Mouse (Mus musculus) limb, embryonic 14.5 days (tissue): Measurements from ENCODE around the gene Gucy2c. TPM values are rescaled to one million over a fixed set of nuclear protein-coding genes. Genes with fewer than 3 reads are reported as not detected.

Experiments
- ATAC-seq: fragments of 200-750 bp; cut with Nextera tagmentation; 2 replicates; pipeline ENCODE4 v1.8.0; 2017; ENCODE audit warnings: low read depth, moderate number of reproducible peaks, moderate TSS enrichment; ENCODE audit not compliant: low FRiP score
- DNase-seq: peaks from one replicate; pipeline ENCODE4 v3.0.0-alpha.2; 2015; ENCODE audit warnings: low spot score
- H3K27ac ChIP-seq: fragments of 300-500 bp; sonication (generic); replicated peaks from 2 replicates; pipeline ENCODE4 v1.5.1; 2014; ENCODE audit warnings: low read depth, mild to moderate bottlenecking, low read length, moderate library complexity, mixed read lengths
- H3K27me3 ChIP-seq: fragments of 300-500 bp; sonication (generic); 2 replicates; pipeline ENCODE4 v1.6.1; 2014; ENCODE audit warnings: low read length, mixed read lengths; ENCODE audit not compliant: control insufficient read depth, insufficient read depth
- H3K36me3 ChIP-seq: fragments of 300-500 bp; sonication (generic); 2 replicates; pipeline ENCODE4 v1.6.1; 2014; ENCODE audit warnings: mild to moderate bottlenecking, low read length, moderate library complexity, mixed read lengths; ENCODE audit not compliant: control insufficient read depth, insufficient read depth
- H3K4me1 ChIP-seq: fragments of 300-500 bp; sonication (generic); 2 replicates; pipeline ENCODE4 v1.6.1; 2014; ENCODE audit warnings: antibody characterized with exemption, low read length, mixed read lengths; ENCODE audit not compliant: control insufficient read depth, insufficient read depth
- H3K4me2 ChIP-seq: fragments of 300-500 bp; sonication (generic); replicated peaks from 2 replicates; pipeline ENCODE4 v1.6.1; 2014; ENCODE audit warnings: low read depth, mild to moderate bottlenecking, low read length, moderate library complexity; ENCODE audit not compliant: severe bottlenecking
- H3K4me3 ChIP-seq: fragments of 300-500 bp; sonication (generic); replicated peaks from 2 replicates; pipeline ENCODE4 v1.5.1; 2014; ENCODE audit warnings: low read length
- H3K9ac ChIP-seq: fragments of 300-500 bp; sonication (generic); 2 replicates; pipeline ENCODE4 v1.6.1; 2014; ENCODE audit warnings: mild to moderate bottlenecking, low read depth, low read length, moderate library complexity; ENCODE audit not compliant: severe bottlenecking
- H3K9me3 ChIP-seq: fragments of 300-500 bp; sonication (generic); 2 replicates; pipeline ENCODE4 v1.6.1; 2016; ENCODE audit warnings: low read length; ENCODE audit not compliant: control insufficient read depth
- POLR2A ChIP-seq: fragments of 200-500 bp; IDR thresholded peaks from 2 replicates; pipeline ENCODE4 v1.8.0; 2012; ENCODE audit warnings: inconsistent platforms, mild to moderate bottlenecking, moderate library complexity, borderline replicate concordance; ENCODE audit not compliant: insufficient read depth, insufficient read length; ENCODE audit errors: extremely low read depth
- WGBS: fragments of 180-500 bp; shearing (Covaris S2); extraction: QIAGEN DNeasy Blood & Tissue Kit; methylation state at CpG from one replicate; pipeline ENCODE4 v1.1.7; 2014; 5-methylcytosine and 5-hydroxymethylcytosine counted together
- polyA plus RNA-seq, 2 experiments: library from polyadenylated mRNA; depleted of rRNA in 1 of 2; stranded (reverse) in 1 of 2; unstranded in 1 of 2; fragments of >200 nt; fragmentation: Nextera tagmentation in 1 of 2; extraction: Ambion mirVana in 1 of 2; gene quantifications; 2 replicates each; pipeline versions ENCODE4 v1.2.1 to v1.2.3; 2012 to 2014

Gene Gucy2c
- polyA plus RNA-seq, 2 experiments: 0.06 to 0.10 TPM

- no peak for ATAC-seq
- WGBS: 89% methylated on average over 6 of the region's 6 CpGs
- H3K9ac ChIP-seq: no peak overlapping the region
- H3K4me2 ChIP-seq: no peak overlapping the region
- H3K9me3 ChIP-seq: no peaks in the 10 kb centered on the region
- H3K36me3 ChIP-seq: no peaks in the 10 kb centered on the region
- H3K4me1 ChIP-seq: no peaks in the 10 kb centered on the region
- H3K4me3 ChIP-seq: no peak overlapping the region
- TF ChIP-seq POLR2A: no peak
- H3K27ac ChIP-seq: no peak overlapping the region
- no peak for DNase-seq
- H3K27me3 ChIP-seq: no peaks in the 10 kb centered on the region
These were observed 90.3 kb downstream of the Gucy2c start for GRCm38 (mm10) chr6:136691314-136691713.

GRCm38 (mm10) chr6:136690527-136690926 is 91.0 kb downstream of the Gucy2c start:
- Histone ChIP-seq H3K4me3 (no peak overlapping the region), H3K27ac (no peak overlapping the region), H3K36me3 (no peaks in the 10 kb centered on the region), H3K4me1 (no peaks in the 10 kb centered on the region), H3K9ac (no peak overlapping the region), H3K9me3 (no peaks in the 10 kb centered on the region), H3K27me3 (no peaks in the 10 kb centered on the region), H3K4me2 (no peak overlapping the region)
- ATAC-seq (no peak), DNase-seq (no peak)
- WGBS: 77% methylated on average over 5 of the region's 5 CpGs
- no peak for TF ChIP-seq POLR2A

GRCm38 (mm10) chr6:136689790-136690413 is 91.7 kb downstream of the Gucy2c start:
- Histone ChIP-seq H3K4me3 (no peak overlapping the region), H3K27me3 (no peaks in the 10 kb centered on the region), H3K27ac (no peak overlapping the region), H3K9ac (no peak overlapping the region), H3K4me1 (no peaks in the 10 kb centered on the region), H3K36me3 (no peaks in the 10 kb centered on the region), H3K4me2 (no peak overlapping the region), H3K9me3 (no peaks in the 10 kb centered on the region)
- ATAC-seq (no peak), DNase-seq (no peak)
- TF ChIP-seq POLR2A: no peak
- 47% methylated on average over 15 of the region's 15 CpGs for WGBS

GRCm38 (mm10) chr6:136685433-136685832 is 96.1 kb downstream of the Gucy2c start:
- ATAC-seq: no peak
- Histone ChIP-seq H3K4me1 (no peaks in the 10 kb centered on the region), H3K27me3 (no peaks in the 10 kb centered on the region), H3K4me3 (no peak overlapping the region), H3K9me3 (no peaks in the 10 kb centered on the region), H3K36me3 (no peaks in the 10 kb centered on the region), H3K9ac (no peak overlapping the region), H3K27ac (no peak overlapping the region), H3K4me2 (no peak overlapping the region)
- 74% methylated on average over 5 of the region's 5 CpGs for WGBS
- TF ChIP-seq POLR2A: no peak
- no peak for DNase-seq

GRCm38 (mm10) chr6:136683410-136684334 is 97.9 kb downstream of the Gucy2c start:
- Histone ChIP-seq H3K36me3 (no peaks in the 10 kb centered on the region), H3K4me3 (no peak overlapping the region), H3K27ac (no peak overlapping the region), H3K4me2 (no peak overlapping the region), H3K9ac (no peak overlapping the region), H3K9me3 (no peaks in the 10 kb centered on the region), H3K27me3 (no peaks in the 10 kb centered on the region), H3K4me1 (no peaks in the 10 kb centered on the region)
- TF ChIP-seq POLR2A: no peak
- ATAC-seq (no peak), DNase-seq (no peak)
- 83% methylated on average over 11 of the region's 11 CpGs for WGBS
